Mouse (Mus musculus) B cell, adult 2 months (primary cell): ENCODE measurements around the gene Sf1.

ENCODE experiments used
- DNase-seq, 2 experiments: peaks; one replicate each; pipeline ENCODE4 v3.0.0; 2022

The Sf1 gene

GRCm38 (mm10) chr19:6341453-6342077, 21.9 kb upstream of the Sf1 start:
- no peak for DNase-seq

DNA sequence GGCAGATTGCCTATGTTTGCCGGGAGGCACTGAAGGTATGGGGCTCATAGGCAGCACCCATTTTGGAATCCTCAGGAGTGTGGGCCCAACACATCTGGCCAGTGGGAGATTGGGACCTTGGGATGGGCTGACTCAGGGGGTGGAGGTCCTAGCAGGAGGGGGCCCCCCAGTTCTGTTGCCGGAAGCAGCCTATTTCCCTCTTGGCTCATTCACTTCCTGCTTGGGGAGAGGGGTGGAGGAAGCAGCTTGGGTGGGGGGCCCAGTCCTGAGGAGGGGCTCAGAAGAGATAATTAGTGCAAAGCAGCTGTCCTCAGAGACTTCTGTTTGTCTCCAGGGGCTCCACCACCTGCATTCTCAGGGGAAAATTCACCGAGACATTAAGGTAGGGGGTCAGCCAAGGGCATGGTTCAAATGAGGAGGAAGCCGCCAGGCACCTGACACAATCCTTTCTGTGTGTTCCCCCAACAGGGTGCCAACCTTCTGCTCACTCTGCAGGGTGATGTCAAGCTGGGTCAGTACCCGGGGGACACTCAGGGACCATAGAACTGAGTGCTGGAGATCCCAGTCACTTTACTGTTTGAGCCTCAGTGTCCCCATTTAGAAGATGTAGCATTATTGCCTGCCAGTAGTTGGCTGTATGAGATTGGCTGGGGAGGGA, 21.1 kb upstream of the Sf1 start:
- DNase-seq, result no peak

GRCm38 (mm10) chr19:6343066-6343925, 20.2 kb upstream of the Sf1 start:
- DNase-seq, result no peak

- DNase-seq, result no peak
Observed at GRCm38 (mm10) chr19:6343996-6344395, 19.5 kb upstream of the Sf1 start.

- DNase-seq, result no peak
Observed at GRCm38 (mm10) chr19:6346023-6346422, 17.5 kb upstream of the Sf1 start.

GRCm38 (mm10) chr19:6346661-6347060, 16.8 kb upstream of the Sf1 start:
- no peak for DNase-seq

DNA sequence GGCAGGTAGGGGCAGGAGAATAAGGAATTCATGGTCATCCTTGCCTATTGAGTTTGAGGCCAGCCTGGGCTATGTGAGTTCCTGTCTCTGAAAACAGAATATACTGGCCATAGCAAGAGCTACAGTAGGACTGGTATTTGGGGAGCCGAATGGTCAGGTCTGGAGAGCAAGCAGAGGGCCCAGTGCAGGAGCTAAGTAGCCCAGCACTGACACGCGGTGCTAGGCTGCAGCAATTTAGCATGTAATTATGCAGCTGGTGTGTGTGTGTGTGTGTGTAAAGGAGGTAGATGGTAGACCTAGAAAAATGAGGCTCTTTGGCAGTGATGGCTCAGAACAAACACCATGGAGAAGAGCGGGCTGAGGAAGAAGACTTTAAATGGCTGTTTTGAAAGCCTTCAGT, 15.9 kb upstream of the Sf1 start:
- no peak for DNase-seq

GRCm38 (mm10) chr19:6348717-6349116, 14.8 kb upstream of the Sf1 start:
- DNase-seq, result no peak

- DNase-seq, result no peak
Observed at GRCm38 (mm10) chr19:6349215-6349983, 14.1 kb upstream of the Sf1 start.

- DNase-seq, result peak in 1 of 2 experiments; percentile 0
Observed at GRCm38 (mm10) chr19:6351431-6352106, 11.9 kb upstream of the Sf1 start.

DNA sequence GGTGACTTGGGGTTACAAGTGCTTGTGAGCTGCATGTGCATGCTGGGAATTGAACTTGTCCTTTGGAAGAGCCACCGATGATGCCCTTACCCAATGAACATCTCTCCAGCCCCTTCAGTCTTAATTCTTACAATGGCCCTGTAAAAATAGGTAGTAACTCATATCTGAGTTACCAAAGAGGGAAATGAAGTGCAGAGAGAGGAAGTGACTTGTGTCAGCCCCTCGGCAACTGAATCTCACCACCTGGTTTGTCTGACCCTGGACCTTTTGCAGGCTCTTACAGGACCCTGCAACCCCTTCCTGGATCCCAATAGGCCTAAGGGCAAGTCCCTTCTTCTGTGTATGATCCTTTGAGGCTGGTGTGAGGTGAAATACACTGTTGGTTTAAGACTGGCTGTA, 11.4 kb upstream of the Sf1 start:
- DNase-seq, result peak in 1 of 2 experiments; percentile 1

DNA sequence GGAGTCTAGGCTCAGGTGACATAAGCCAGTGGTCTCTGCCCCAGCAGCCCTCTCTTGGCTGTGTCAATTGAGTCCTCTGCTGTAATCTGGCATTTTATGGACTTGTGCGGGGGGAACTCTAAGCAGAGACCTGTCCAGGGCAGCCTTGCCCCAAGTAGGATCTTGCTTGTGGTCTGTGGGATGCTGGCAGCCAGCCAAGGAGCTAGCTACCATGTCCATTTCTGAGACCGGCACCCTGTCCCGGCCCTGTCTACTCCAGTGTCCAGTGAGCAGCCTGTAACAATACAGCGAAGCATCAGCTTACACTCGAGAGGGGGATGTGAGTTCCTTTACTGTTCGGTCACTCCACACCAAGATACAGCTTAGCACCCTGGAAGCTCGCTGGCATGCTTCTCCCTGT, 9.5 kb upstream of the Sf1 start:
- no peak for DNase-seq

- no peak for DNase-seq
Observed at GRCm38 (mm10) chr19:6361291-6361690, 2.2 kb upstream of the Sf1 start.

GRCm38 (mm10) chr19:6363091-6363410, 439 bp upstream of the Sf1 start:
- no peak for DNase-seq

DNA sequence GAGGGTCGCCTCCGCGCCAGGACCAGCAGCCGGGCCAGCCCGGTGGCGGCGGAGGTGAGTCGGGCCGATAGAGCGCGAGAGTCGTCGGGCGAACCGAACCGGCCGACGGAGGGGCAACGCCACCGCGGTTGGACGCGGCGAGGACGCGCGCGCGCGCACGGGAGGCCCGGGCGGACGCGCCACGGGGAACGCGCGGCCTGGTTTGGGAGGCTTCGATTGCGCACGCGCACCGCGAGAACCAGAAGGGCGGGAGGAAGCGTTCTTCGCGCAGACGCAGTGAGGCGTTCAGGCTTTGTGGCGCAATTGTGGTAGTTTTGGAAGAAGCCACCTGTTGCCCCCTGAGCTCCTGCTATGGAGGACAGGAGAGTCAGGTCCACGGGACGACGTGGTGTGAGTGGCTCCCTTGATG, 831 bp downstream of the Sf1 start:
- peak; percentile 91 for DNase-seq

DNA sequence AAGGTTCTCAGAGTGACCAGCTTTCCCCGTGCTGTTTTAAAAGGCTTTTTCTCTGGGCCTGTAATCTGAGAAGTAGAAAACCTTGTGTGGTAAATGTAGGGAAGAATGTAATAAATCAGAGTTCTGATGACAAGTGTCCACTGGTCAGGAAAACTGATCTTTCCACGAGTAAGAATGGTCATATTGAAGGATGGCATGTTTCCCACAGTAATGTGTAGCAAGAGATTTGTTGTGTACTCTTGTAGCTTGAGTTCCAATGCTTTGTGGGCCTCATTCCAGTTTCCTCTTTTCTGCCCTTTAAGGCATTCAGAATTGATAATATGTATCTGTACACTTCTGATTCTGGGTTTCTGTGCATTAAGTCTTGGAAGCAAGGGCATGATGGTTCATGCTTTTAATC, 1.4 kb downstream of the Sf1 start:
- DNase-seq, result no peak

GRCm38 (mm10) chr19:6370175-6370574, 6.7 kb downstream of the Sf1 start:
- no peak for DNase-seq

- DNase-seq, result no peak
Observed at GRCm38 (mm10) chr19:6372433-6372832, 8.9 kb downstream of the Sf1 start.

- DNase-seq, result peak; percentile 93
Observed at GRCm38 (mm10) chr19:6373539-6374400, 10.3 kb downstream of the Sf1 start.

- DNase-seq, result no peak
Observed at GRCm38 (mm10) chr19:6374571-6374970, 11.1 kb downstream of the Sf1 start.

GRCm38 (mm10) chr19:6375423-6376254, 12.1 kb downstream of the Sf1 start:
- DNase-seq, result no peak
